8 mouse cellular contexts compared by ENCODE assay signal in the genomic region with DNA sequence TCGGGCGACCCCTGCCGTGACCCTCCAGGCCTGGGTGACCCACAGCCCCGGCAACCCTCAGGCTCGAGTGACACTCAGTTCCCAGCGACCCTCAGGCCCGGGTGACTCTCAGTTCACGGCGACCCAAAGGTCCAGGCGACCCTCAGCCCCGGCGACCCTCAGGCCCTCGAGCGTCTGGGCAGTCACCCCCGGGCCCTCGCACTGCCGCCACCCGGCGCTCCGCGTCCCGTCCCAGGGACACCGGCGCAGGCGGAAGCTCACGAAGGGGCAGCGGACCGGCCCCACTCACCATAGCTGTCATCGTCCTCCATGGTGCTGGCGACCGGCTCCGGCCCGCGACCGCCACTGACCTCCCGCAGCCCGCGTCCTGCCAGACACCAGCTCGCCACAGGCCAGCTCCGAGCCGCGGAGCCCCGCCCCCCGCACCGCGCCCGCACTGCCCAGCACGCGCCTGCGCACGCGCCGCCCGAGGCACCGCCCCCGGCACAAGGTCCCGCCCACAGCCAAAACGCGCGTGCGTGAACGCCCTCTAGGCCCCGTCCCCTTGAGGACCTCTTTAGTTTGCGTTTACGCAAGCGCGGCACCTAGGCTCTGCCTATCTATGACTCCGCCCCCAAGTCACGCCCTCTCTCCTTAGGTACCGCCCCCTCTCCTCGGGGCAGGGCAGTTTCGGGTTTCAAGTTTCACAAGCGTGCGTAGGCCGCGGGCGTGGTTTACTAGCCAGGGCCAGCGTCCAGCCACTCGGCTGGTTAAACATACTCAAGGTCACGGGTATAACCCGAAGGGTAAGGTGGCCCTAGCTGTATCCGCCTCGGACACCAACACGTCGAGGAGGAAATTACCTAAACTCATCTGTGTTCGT. TPM values are rescaled to one million over a fixed set of nuclear protein-coding genes. Genes with fewer than 3 reads are reported as not detected.
DNase-seq lines count a peak whose midpoint lies in the region; ATAC-seq and TF ChIP-seq lines count a peak whose summit lies in the region.

A gene (minus strand): TSS at position 443 of the 862 bp plus-strand sequence.

- peak within 1 kb of the TSS; percentile 77 for H3K4me3 ChIP-seq in ES-Bruce4 (ENCODE audit: low read depth, low read length)
- H3K4me3 ChIP-seq in forebrain, embryonic 13.5 days, result peak within 1 kb of the TSS; percentile 83
- H3K4me3 ChIP-seq in liver, postnatal 0 days (ENCODE audit: low read depth, low read length), result peak within 1 kb of the TSS; percentile 82
- H3K4me3 ChIP-seq in neural tube, embryonic 14.5 days (ENCODE audit: low read depth, low read length), result peak within 1 kb of the TSS; percentile 83

- TF ChIP-seq POLR2A in ES-Bruce4 (IDR thresholded peaks at IDR 0.05; ENCODE audit: insufficient read depth, low read length), result peak; percentile 40

- peak; percentile 19; the same call in 1 of the 2 replicates for TF ChIP-seq EP300 in ES-Bruce4 (IDR thresholded peaks at IDR 0.05; ENCODE audit: insufficient read depth, low read depth, low read length)
- peak; percentile 62; the same call in 1 of the 2 replicates for TF ChIP-seq EP300 in liver, postnatal 0 days (IDR thresholded peaks at IDR 0.05; ENCODE audit: low read depth)

- no peaks in the 10 kb centered on the region for H3K36me3 ChIP-seq in ES-Bruce4 (ENCODE audit: control insufficient read depth, insufficient read depth, low read length, poor library complexity, severe bottlenecking)
- no peaks in the 10 kb centered on the region for H3K36me3 ChIP-seq in forebrain, embryonic 13.5 days (ENCODE audit: poor library complexity, severe bottlenecking)
- no peaks in the 10 kb centered on the region for H3K36me3 ChIP-seq in liver, postnatal 0 days (replicated peaks; ENCODE audit: insufficient read depth, low read length)
- no peaks in the 10 kb centered on the region for H3K36me3 ChIP-seq in neural tube, embryonic 14.5 days (ENCODE audit: control insufficient read depth, insufficient read depth, low read length)

- no peaks in the 10 kb centered on the region for H3K27me3 ChIP-seq in ES-Bruce4 (ENCODE audit: control insufficient read depth, insufficient read depth, low read length, poor library complexity, severe bottlenecking)
- no peaks in the 10 kb centered on the region for H3K27me3 ChIP-seq in forebrain, embryonic 13.5 days
- no peaks in the 10 kb centered on the region for H3K27me3 ChIP-seq in liver, postnatal 0 days (ENCODE audit: insufficient read depth, low read length)
- H3K27me3 ChIP-seq in neural tube, embryonic 14.5 days (ENCODE audit: control insufficient read depth, insufficient read depth, low read length), result no peaks in the 10 kb centered on the region

- H3K4me1 ChIP-seq in ES-Bruce4 (ENCODE audit: control insufficient read depth, insufficient read depth, low read length), result no peaks in the 10 kb centered on the region
- peaks cover 22% of the 10 kb centered on the region for H3K4me1 ChIP-seq in forebrain, embryonic 13.5 days
- peaks cover 26% of the 10 kb centered on the region for H3K4me1 ChIP-seq in liver, postnatal 0 days (ENCODE audit: insufficient read depth)
- H3K4me1 ChIP-seq in neural tube, embryonic 14.5 days (ENCODE audit: control insufficient read depth, insufficient read depth, low read length), result peaks cover 14% of the 10 kb centered on the region

- peak within 1 kb of the TSS; percentile 93 for H3K4me2 ChIP-seq in forebrain, embryonic 13.5 days
- peak within 1 kb of the TSS; percentile 91 for H3K4me2 ChIP-seq in liver, postnatal 0 days (ENCODE audit: low read depth, low read length)
- peak within 1 kb of the TSS; percentile 78 for H3K4me2 ChIP-seq in neural tube, embryonic 14.5 days (ENCODE audit: low read depth, low read length)

- peak within 1 kb of the TSS; percentile 73 for H3K9ac ChIP-seq in ES-Bruce4 (ENCODE audit: low read depth, poor library complexity, severe bottlenecking)
- peak within 1 kb of the TSS; percentile 87 for H3K9ac ChIP-seq in forebrain, embryonic 13.5 days
- H3K9ac ChIP-seq in liver, postnatal 0 days (replicated peaks), result peak within 1 kb of the TSS; percentile 82
- H3K9ac ChIP-seq in neural tube, embryonic 14.5 days (replicated peaks; ENCODE audit: low read depth, low read length), result peak within 1 kb of the TSS; percentile 72

- intact Hi-C loops in heart, postnatal 10 days (cut with DNase I), result no loop called here

- H3K27ac ChIP-seq in ES-Bruce4 (ENCODE audit: insufficient read depth, low read length), result no peak within 1 kb of the TSS
- peak within 1 kb of the TSS; percentile 45 for H3K27ac ChIP-seq in forebrain, embryonic 13.5 days
- H3K27ac ChIP-seq in liver, postnatal 0 days (ENCODE audit: low read depth), result peak within 1 kb of the TSS; percentile 87
- peak within 1 kb of the TSS; percentile 52 for H3K27ac ChIP-seq in neural tube, embryonic 14.5 days (ENCODE audit: low read depth, low read length)

- no peaks in the 10 kb centered on the region for H3K9me3 ChIP-seq in ES-Bruce4 (replicated peaks; ENCODE audit: control insufficient read depth, insufficient read depth, low read length, poor library complexity, severe bottlenecking)
- H3K9me3 ChIP-seq in forebrain, embryonic 13.5 days (replicated peaks), result no peaks in the 10 kb centered on the region
- H3K9me3 ChIP-seq in liver, postnatal 0 days (ENCODE audit: low read length), result no peaks in the 10 kb centered on the region
- no peaks in the 10 kb centered on the region for H3K9me3 ChIP-seq in neural tube, embryonic 14.5 days (ENCODE audit: control insufficient read depth, low read length)

- WGBS in forebrain, embryonic 13.5 days, result under 1% methylated on average over 86 of the region's 86 CpGs
- WGBS in large intestine, adult 2 months, result under 1% methylated on average over 85 of the region's 86 CpGs
- WGBS in liver, postnatal 0 days (ENCODE audit: insufficient replicate concordance), result 0% methylated on average over 82 of the region's 86 CpGs
- WGBS in neural tube, embryonic 14.5 days, result under 1% methylated on average over 68 of the region's 86 CpGs

- ATAC-seq in cerebellum, adult (ENCODE audit: insufficient number of reproducible peaks, low FRiP score, low TSS enrichment), result peak; percentile 87
- ATAC-seq in forebrain, embryonic 13.5 days, result peak; percentile 96
- ATAC-seq in liver, postnatal 0 days, result peak; percentile 95
- peak; percentile 93 for ATAC-seq in neural tube, embryonic 14.5 days (ENCODE audit: low read depth)

- peak; percentile 100 for DNase-seq in heart, postnatal 10 days
- DNase-seq in large intestine, adult 2 months (ENCODE audit: low read depth, low spot score), result peak; percentile 99
- peak; percentile 99 for DNase-seq in liver, postnatal 0 days
- DNase-seq in testis, postnatal 10 days (ENCODE audit: low spot score), result peak; percentile 99

- no peak for TF ChIP-seq CTCF in ES-Bruce4 (IDR thresholded peaks at IDR 0.05; ENCODE audit: low read depth, low read length)
- peak; percentile 24; the same call in 1 of the 2 replicates for TF ChIP-seq CTCF in liver, postnatal 0 days (IDR thresholded peaks at IDR 0.05; ENCODE audit: low read depth)

RNA-seq across cellular contexts. Expression of the gene that starts here (rescaled TPM):
- polyA plus RNA-seq in ES-Bruce4 (2011; ENCODE audit: insufficient read depth, insufficient read length, low read depth, missing spikeins), result 1.8 and 6.1 TPM in 2 replicates
- polyA plus RNA-seq in forebrain, embryonic 13.5 days (2015; fragmentation: Nextera tagmentation; extraction: Ambion mirVana), result 22.7 and 24.5 TPM in 2 replicates
- total RNA-seq in heart, postnatal 10 days (2021), result 10 to 100 TPM; 51.2 to 59.7 TPM
- 16.7 and 22.4 TPM in 2 replicates for polyA plus RNA-seq in large intestine, adult 2 months (2012; rRNA removed)
- polyA plus RNA-seq in liver, postnatal 0 days (2015; fragmentation: Nextera tagmentation; extraction: Ambion mirVana), result 7.0 and 7.9 TPM in 2 replicates
- 16.0 and 17.7 TPM in 2 replicates for polyA plus RNA-seq in neural tube, embryonic 14.5 days (2014; fragmentation: Nextera tagmentation; extraction: Ambion mirVana)
